Mouse (Mus musculus): ENCODE measurements around the gene Pacsin2. TPM values are rescaled to one million over a fixed set of nuclear protein-coding genes. Genes with fewer than 3 reads are reported as not detected.
A peak's percentile ranks its signal among the peaks of the same experiment; 100 is the strongest.

The Pacsin2 gene
- polyA plus RNA-seq, 1 experiment from 2014 or later, result 53.0 TPM

GRCm38 (mm10) chr15:83478096-83478495 lies 13.7 kb upstream of the Pacsin2 start:
- no peak overlapping the region for H3K4me3 ChIP-seq (ENCODE audit: control insufficient read depth in 1 of 2, insufficient read depth in 1 of 2, low read depth in 1 of 2, low read length in 2 of 2)
- H3K27ac ChIP-seq (replicated peaks in 1 of 2; ENCODE audit: control insufficient read depth in 1 of 2, insufficient read depth in 1 of 2, low read depth in 2 of 2, low read length in 2 of 2), result no peak overlapping the region
- H3K27me3 ChIP-seq (ENCODE audit: control insufficient read depth, insufficient read depth, low read length), result no peaks in the 10 kb centered on the region
- H3K4me1 ChIP-seq (ENCODE audit: control insufficient read depth in 2 of 2, insufficient read depth in 2 of 2, low read length in 2 of 2), result peaks cover 14 to 19% of the 10 kb centered on the region in 2 experiments
- ATAC-seq (ENCODE audit: insufficient number of reproducible peaks, insufficient read depth, low FRiP score, low read depth), result no peak
- no peaks in the 10 kb centered on the region for H3K36me3 ChIP-seq (ENCODE audit: control insufficient read depth, insufficient read depth, low read length)
- 70% methylated on average over 3 of the region's 3 CpGs for WGBS
- no peak overlapping the region for H3K4me2 ChIP-seq (ENCODE audit: low read length)
- no peaks in the 10 kb centered on the region for H3K9me3 ChIP-seq (ENCODE audit: control insufficient read depth, low read length)
- no peak overlapping the region for H3K9ac ChIP-seq (ENCODE audit: low read length)

GRCm38 (mm10) chr15:83476593-83477273 lies 12.3 kb upstream of the Pacsin2 start:
- Histone ChIP-seq H3K9me3 (ENCODE audit: control insufficient read depth, low read length) (no peaks in the 10 kb centered on the region), H3K4me3 (ENCODE audit: control insufficient read depth in 1 of 2, insufficient read depth in 1 of 2, low read depth in 1 of 2, low read length in 2 of 2) (no peak overlapping the region), H3K36me3 (ENCODE audit: control insufficient read depth, insufficient read depth, low read length) (no peaks in the 10 kb centered on the region), H3K27me3 (ENCODE audit: control insufficient read depth, insufficient read depth, low read length) (no peaks in the 10 kb centered on the region), H3K9ac (ENCODE audit: low read length) (no peak overlapping the region), H3K4me2 (ENCODE audit: low read length) (no peak overlapping the region), H3K4me1 (ENCODE audit: control insufficient read depth in 2 of 2, insufficient read depth in 2 of 2, low read length in 2 of 2) (peaks cover 16 to 22% of the 10 kb centered on the region in 2 experiments), H3K27ac (replicated peaks in 1 of 2; ENCODE audit: control insufficient read depth in 1 of 2, insufficient read depth in 1 of 2, low read depth in 2 of 2, low read length in 2 of 2) (no peak overlapping the region)
- ATAC-seq (ENCODE audit: insufficient number of reproducible peaks, insufficient read depth, low FRiP score, low read depth), result no peak
- 60% methylated on average over 12 of the region's 12 CpGs for WGBS

- H3K4me3 ChIP-seq (ENCODE audit: control insufficient read depth in 1 of 2, insufficient read depth in 1 of 2, low read depth in 1 of 2, low read length in 2 of 2), result no peak overlapping the region
- no peak for ATAC-seq (ENCODE audit: insufficient number of reproducible peaks, insufficient read depth, low FRiP score, low read depth)
- H3K9ac ChIP-seq (ENCODE audit: low read length), result no peak overlapping the region
- no peaks in the 10 kb centered on the region for H3K36me3 ChIP-seq (ENCODE audit: control insufficient read depth, insufficient read depth, low read length)
- H3K27ac ChIP-seq (replicated peaks in 1 of 2; ENCODE audit: control insufficient read depth in 1 of 2, insufficient read depth in 1 of 2, low read depth in 2 of 2, low read length in 2 of 2), result peak overlapping the region in 1 of 2 experiments; percentile 71; a peak in 3 of 4 replicates
- no peaks in the 10 kb centered on the region for H3K9me3 ChIP-seq (ENCODE audit: control insufficient read depth, low read length)
- no peaks in the 10 kb centered on the region for H3K27me3 ChIP-seq (ENCODE audit: control insufficient read depth, insufficient read depth, low read length)
- H3K4me1 ChIP-seq (ENCODE audit: control insufficient read depth in 2 of 2, insufficient read depth in 2 of 2, low read length in 2 of 2), result peaks cover 20 to 25% of the 10 kb centered on the region in 2 experiments
- peak overlapping the region; percentile 11; the same call in 1 of the 2 replicates for H3K4me2 ChIP-seq (ENCODE audit: low read length)
- WGBS, result 20% methylated on average over 5 of the region's 5 CpGs
Observed at GRCm38 (mm10) chr15:83474466-83474836, 10.0 kb upstream of the Pacsin2 start.

GRCm38 (mm10) chr15:83473832-83474465 lies 9.5 kb upstream of the Pacsin2 start:
- WGBS, result 56% methylated on average over 10 of the region's 10 CpGs
- H3K27ac ChIP-seq (replicated peaks in 1 of 2; ENCODE audit: control insufficient read depth in 1 of 2, insufficient read depth in 1 of 2, low read depth in 2 of 2, low read length in 2 of 2), result peak overlapping the region; percentile 18 to 71
- ATAC-seq (ENCODE audit: insufficient number of reproducible peaks, insufficient read depth, low FRiP score, low read depth), result peak; percentile 42
- H3K4me1 ChIP-seq (ENCODE audit: control insufficient read depth in 2 of 2, insufficient read depth in 2 of 2, low read length in 2 of 2), result peaks cover 22 to 25% of the 10 kb centered on the region in 2 experiments
- no peak overlapping the region for H3K4me3 ChIP-seq (ENCODE audit: control insufficient read depth in 1 of 2, insufficient read depth in 1 of 2, low read depth in 1 of 2, low read length in 2 of 2)
- no peaks in the 10 kb centered on the region for H3K27me3 ChIP-seq (ENCODE audit: control insufficient read depth, insufficient read depth, low read length)
- H3K9ac ChIP-seq (ENCODE audit: low read length), result 0 out of 2 replicates have a peak overlapping the region, but pooled peaks have one; percentile 8
- peak overlapping the region; percentile 11; the same call in 1 of the 2 replicates for H3K4me2 ChIP-seq (ENCODE audit: low read length)
- H3K36me3 ChIP-seq (ENCODE audit: control insufficient read depth, insufficient read depth, low read length), result no peaks in the 10 kb centered on the region
- H3K9me3 ChIP-seq (ENCODE audit: control insufficient read depth, low read length), result no peaks in the 10 kb centered on the region

GRCm38 (mm10) chr15:83473251-83473650 lies 8.8 kb upstream of the Pacsin2 start:
- H3K4me2 ChIP-seq (ENCODE audit: low read length), result no peak overlapping the region
- H3K27me3 ChIP-seq (ENCODE audit: control insufficient read depth, insufficient read depth, low read length), result no peaks in the 10 kb centered on the region
- no peaks in the 10 kb centered on the region for H3K9me3 ChIP-seq (ENCODE audit: control insufficient read depth, low read length)
- H3K4me3 ChIP-seq (ENCODE audit: control insufficient read depth in 1 of 2, insufficient read depth in 1 of 2, low read depth in 1 of 2, low read length in 2 of 2), result no peak overlapping the region
- H3K36me3 ChIP-seq (ENCODE audit: control insufficient read depth, insufficient read depth, low read length), result no peaks in the 10 kb centered on the region
- no peak overlapping the region for H3K27ac ChIP-seq (replicated peaks in 1 of 2; ENCODE audit: control insufficient read depth in 1 of 2, insufficient read depth in 1 of 2, low read depth in 2 of 2, low read length in 2 of 2)
- H3K9ac ChIP-seq (ENCODE audit: low read length), result no peak overlapping the region
- H3K4me1 ChIP-seq (ENCODE audit: control insufficient read depth in 2 of 2, insufficient read depth in 2 of 2, low read length in 2 of 2), result peaks cover 22 to 25% of the 10 kb centered on the region in 2 experiments
- no peak for ATAC-seq (ENCODE audit: insufficient number of reproducible peaks, insufficient read depth, low FRiP score, low read depth)
- WGBS, result 100% methylated on average over 1 of the region's 1 CpGs

GRCm38 (mm10) chr15:83471476-83471875 lies 7.1 kb upstream of the Pacsin2 start:
- Histone ChIP-seq H3K36me3 (ENCODE audit: control insufficient read depth, insufficient read depth, low read length) (no peaks in the 10 kb centered on the region), H3K9ac (ENCODE audit: low read length) (no peak overlapping the region), H3K4me1 (ENCODE audit: control insufficient read depth in 2 of 2, insufficient read depth in 2 of 2, low read length in 2 of 2) (peaks cover 22 to 25% of the 10 kb centered on the region in 2 experiments), H3K9me3 (ENCODE audit: control insufficient read depth, low read length) (no peaks in the 10 kb centered on the region), H3K4me2 (ENCODE audit: low read length) (no peak overlapping the region), H3K4me3 (ENCODE audit: control insufficient read depth in 1 of 2, insufficient read depth in 1 of 2, low read depth in 1 of 2, low read length in 2 of 2) (no peak overlapping the region), H3K27me3 (ENCODE audit: control insufficient read depth, insufficient read depth, low read length) (no peaks in the 10 kb centered on the region), H3K27ac (replicated peaks in 1 of 2; ENCODE audit: control insufficient read depth in 1 of 2, insufficient read depth in 1 of 2, low read depth in 2 of 2, low read length in 2 of 2) (peak overlapping the region in 1 of 2 experiments; percentile 41; a peak in 2 of 4 replicates)
- ATAC-seq (ENCODE audit: insufficient number of reproducible peaks, insufficient read depth, low FRiP score, low read depth), result peak; percentile 64
- 35% methylated on average over 7 of the region's 7 CpGs for WGBS

GRCm38 (mm10) chr15:83470443-83470842 lies 6.0 kb upstream of the Pacsin2 start:
- no peaks in the 10 kb centered on the region for H3K27me3 ChIP-seq (ENCODE audit: control insufficient read depth, insufficient read depth, low read length)
- no peaks in the 10 kb centered on the region for H3K9me3 ChIP-seq (ENCODE audit: control insufficient read depth, low read length)
- H3K4me3 ChIP-seq (ENCODE audit: control insufficient read depth in 1 of 2, insufficient read depth in 1 of 2, low read depth in 1 of 2, low read length in 2 of 2), result no peak overlapping the region
- 80% methylated on average over 8 of the region's 8 CpGs for WGBS
- no peak overlapping the region for H3K9ac ChIP-seq (ENCODE audit: low read length)
- H3K27ac ChIP-seq (replicated peaks in 1 of 2; ENCODE audit: control insufficient read depth in 1 of 2, insufficient read depth in 1 of 2, low read depth in 2 of 2, low read length in 2 of 2), result no peak overlapping the region
- no peak for ATAC-seq (ENCODE audit: insufficient number of reproducible peaks, insufficient read depth, low FRiP score, low read depth)
- H3K36me3 ChIP-seq (ENCODE audit: control insufficient read depth, insufficient read depth, low read length), result no peaks in the 10 kb centered on the region
- H3K4me1 ChIP-seq (ENCODE audit: control insufficient read depth in 2 of 2, insufficient read depth in 2 of 2, low read length in 2 of 2), result peaks cover 22 to 25% of the 10 kb centered on the region in 2 experiments
- H3K4me2 ChIP-seq (ENCODE audit: low read length), result no peak overlapping the region

Measured in heart, embryonic 14.5 days (tissue).